Mouse (Mus musculus): Measurements from ENCODE around the gene Usp54.

- TF ChIP-seq CTCF (conservative IDR thresholded peaks at IDR 0.05 in 1 of 2, IDR thresholded peaks at IDR 0.05 in 1 of 2; ENCODE audit: low read depth in 2 of 2, low read length in 2 of 2) = no peak
- TF ChIP-seq MXI1 (IDR thresholded peaks at IDR 0.05; ENCODE audit: low read depth, low read length) = peak; percentile 95
Measured at GRCm38 (mm10) chr14:20673735-20674063, 32.8 kb upstream of the Usp54 start.

All from CH12.LX (cell line).